Mouse (Mus musculus): ENCODE measurements at regions not wholly inside any gene's neighbourhood (a gene's known extent, or its start where the extent isn't known, plus 50 kb on each side); places are given as distances from the start of the nearest gene placed in this dataset.

DNA sequence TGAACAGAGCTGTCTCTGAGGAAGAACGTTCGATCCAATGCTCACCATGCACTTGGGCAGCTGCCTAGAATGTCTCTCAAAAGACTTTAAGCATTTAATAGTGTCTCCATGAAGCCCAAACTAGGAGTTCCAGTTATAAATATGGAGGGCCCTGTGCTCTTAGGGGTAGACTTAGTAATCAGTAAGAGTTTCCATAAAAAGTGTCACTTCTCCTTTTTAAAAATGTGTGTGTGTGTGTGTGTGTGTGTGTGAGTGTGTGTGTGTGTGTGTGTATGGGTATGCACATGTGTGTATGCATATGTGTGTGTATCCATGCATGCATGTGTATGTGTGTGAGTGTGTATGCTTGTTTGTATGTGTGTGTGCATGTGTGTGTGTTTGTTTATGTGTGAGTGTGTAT lies 255.6 kb upstream of the Runx1 start:
- DNase-seq (ENCODE audit: low read depth in 1 of 2, low spot score in 2 of 2) = no peak

DNA sequence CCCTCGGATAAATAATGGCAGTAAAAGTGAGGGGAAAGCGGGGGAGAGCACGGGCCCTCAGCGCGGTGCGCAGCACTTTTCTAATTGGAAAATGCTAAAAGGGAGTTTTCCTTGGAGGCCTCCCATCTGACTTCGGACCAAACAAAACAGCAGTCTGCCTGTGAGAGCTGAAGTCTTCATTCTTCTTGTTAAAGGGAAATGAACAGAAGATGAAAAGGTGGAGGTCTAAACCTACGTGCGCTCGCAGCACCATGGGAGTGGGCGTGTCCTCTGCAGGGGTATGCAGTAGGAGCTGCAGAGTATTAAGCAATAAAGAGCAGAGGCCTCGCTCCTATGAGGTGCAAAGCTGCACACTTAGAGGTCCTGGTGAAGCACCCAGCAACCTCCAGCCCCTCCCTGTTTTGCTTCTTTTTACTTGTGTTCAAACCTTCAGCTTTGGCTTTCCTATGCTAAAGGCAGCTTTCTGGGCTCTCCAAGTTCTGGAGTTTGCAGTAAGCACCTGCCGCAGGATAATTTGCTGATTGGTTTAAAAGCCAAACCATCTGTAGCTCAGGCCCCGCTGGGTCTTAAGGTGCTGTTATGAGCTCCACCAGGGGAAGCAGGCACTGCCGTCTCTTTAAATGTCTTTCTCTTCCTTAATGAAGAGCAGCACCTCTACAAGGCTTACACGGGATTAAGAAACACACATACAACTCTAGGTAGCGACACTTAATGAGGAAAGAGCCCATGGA lies 253.9 kb upstream of the Runx1 start:
- no peak for DNase-seq (ENCODE audit: low read depth in 1 of 2, low spot score in 2 of 2)

DNA sequence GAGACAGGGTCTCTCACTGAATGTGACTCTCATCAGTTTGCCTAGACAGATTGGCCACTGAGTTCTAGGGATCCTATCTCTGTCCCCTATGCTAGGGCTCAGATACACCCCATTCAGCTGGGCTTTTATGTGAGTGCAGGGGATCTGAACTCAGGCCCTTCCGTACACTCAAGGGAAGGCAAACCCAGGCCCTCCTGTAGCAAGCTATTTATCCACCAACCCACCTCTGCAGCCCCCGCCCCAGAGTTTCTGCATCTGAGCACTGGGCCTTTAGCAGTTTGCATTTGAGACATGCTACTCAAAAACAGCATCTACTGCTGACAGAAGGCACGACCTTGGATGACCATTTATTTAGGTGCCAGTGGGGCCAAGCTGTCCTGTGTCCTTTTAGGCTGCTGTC lies 253.0 kb upstream of the Runx1 start:
- no peak for DNase-seq (ENCODE audit: low read depth in 1 of 2, low spot score in 2 of 2)

DNA sequence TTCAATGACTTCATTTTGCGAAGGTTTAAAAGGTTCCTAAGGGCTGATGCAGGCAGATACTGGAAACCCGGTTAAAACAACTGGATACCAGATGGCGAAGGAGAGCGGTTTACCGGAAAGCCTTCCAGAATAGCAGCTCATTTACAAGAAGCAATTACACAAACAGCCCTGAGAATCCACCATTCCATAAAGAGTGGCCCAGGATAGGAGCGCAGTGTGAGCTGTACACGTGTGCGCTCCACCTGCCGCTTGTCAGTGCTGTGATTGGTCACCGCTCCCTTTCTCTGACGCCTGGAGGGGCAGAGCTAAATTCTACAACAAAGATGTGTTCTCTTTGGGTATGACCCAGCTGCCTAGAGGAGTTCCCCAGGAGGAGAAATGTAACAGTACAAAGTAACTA lies 249.5 kb upstream of the Runx1 start:
- DNase-seq (ENCODE audit: low read depth in 1 of 2, low spot score in 2 of 2) = no peak

DNA sequence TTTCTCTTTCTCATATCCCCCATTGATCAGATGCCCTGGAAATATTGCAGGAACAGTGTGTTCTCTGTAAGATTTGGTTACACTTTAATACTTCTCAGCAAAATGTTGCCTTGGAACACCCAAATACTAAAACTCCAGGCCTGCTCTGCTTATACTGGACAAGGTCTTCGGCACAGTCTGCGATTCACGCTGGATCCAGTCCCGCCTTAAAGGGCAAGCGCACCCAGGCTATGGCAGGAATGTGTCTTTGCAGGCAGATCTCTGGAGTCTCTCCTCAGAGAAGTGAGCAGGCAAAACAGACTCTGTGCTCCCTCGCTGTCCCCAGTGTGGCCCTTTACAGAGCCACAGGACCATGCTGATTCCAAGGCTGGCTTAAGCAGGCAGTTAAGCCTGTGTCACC lies 246.2 kb upstream of the Runx1 start:
- no peak for DNase-seq (ENCODE audit: low read depth in 1 of 2, low spot score in 2 of 2)

DNA sequence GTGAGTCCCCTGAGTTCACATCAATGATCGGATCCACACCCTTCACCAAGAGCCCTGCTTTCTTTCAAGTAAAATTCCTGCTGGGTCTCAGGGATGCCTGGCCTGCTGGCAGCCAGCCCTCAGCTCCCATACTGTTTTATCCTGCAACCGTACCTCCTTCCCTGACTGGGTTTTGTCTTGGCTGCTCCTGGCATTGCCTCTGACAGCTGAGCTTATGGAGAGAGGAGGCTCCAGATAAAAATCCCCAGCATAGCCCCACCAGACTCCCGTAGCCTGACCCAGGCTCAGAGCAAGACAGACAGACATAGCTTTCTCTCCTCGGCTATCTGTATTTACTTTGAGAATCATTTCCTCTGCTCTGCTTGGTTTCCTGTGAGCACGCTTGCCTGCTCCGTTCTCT lies 245.8 kb upstream of the Runx1 start:
- DNase-seq (ENCODE audit: low read depth in 1 of 2, low spot score in 2 of 2) = no peak

DNA sequence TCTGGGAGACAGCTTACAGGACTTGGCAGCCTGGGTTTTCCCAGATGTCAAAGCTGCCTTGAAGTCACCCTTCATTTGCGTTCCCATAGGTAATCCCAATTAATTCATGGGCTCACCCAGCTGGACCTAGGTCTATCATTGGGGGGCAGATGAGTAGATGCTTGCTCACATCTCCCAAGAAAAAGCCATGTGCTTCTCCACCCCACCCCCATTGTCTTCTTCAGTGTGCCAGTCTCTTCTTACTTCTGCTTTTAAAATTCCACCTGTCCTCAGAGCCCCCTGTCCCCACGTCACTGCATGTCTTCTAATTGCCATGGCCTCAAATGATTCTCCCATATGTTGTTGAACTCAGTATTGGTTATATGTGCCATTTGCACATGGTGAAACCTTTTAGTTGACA lies 240.9 kb upstream of the Runx1 start:
- no peak for DNase-seq (ENCODE audit: low read depth in 1 of 2, low spot score in 2 of 2)

DNA sequence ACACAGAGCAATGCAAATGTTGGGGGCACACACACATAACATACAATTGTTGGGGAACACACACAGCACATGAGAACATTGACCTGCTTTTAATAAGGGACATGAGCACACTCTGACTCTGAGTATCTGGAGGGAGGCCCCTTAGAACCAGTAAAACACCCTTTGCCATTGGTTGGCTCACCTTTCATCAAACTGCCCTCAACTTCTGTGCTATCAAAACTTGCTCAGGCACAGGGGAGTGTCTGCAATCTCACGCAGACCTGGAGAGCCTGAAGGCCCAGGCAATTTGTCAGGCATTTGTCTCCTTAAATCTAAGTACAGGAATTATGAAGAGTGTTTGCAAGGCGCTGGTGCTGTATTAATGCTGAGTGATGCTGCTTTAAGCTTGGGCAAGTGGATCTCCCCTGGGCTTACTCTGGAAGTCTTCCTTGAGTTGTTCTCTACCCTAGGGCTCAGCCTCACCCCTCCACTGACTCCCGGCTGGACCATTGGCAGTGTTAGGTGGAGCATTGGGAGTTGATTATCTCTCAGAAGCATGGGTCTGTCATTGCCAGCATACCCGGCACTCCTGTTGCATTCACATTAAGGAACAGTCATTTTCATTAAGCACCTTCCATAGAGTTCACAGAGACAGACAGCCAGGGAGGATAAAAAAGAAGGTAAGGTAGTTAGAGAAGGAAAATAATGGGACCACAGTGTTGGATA lies 235.7 kb upstream of the Runx1 start:
- no peak for DNase-seq (ENCODE audit: low read depth in 1 of 2, low spot score in 2 of 2)

DNA sequence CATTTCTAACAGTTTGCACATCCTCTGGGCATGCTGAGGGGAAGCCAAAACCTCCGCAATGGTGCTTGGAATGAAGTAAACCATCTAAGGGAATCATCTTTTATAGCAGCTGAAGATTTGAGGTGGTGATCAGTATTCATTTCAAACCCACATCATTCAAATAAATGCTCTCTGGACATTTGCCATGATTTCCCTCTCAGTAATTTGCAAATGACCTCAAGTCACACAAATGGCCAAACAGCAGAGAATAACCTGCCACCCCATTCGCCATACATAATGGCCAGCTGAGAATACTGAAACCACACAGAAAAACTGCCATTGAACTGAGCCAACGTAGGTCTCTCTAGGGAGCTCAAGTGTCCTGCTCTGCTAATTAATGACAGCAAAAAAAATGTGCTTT lies 230.3 kb upstream of the Runx1 start:
- no peak for DNase-seq (ENCODE audit: low read depth in 1 of 2, low spot score in 2 of 2)

DNA sequence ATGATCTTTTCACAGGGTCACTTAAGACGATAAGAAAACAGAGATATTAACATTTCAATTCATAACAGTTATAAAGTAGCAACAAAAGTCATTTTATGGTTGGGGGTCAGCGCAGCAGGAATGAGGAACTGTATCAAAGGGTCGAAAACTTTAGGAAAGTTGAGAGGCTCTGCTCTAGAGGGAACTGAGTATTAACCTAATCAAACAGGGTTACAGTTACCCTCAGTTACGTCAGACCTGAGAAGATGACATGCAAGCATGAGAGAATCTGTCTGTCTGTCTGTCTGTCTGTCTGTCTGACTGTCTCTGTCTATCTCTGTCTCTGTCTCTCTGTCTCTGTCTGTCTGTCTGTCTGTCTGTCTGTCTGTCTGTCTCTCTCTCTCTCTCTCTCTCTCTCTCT lies 229.6 kb upstream of the Runx1 start:
- DNase-seq (ENCODE audit: low read depth in 1 of 2, low spot score in 2 of 2) = no peak

DNA sequence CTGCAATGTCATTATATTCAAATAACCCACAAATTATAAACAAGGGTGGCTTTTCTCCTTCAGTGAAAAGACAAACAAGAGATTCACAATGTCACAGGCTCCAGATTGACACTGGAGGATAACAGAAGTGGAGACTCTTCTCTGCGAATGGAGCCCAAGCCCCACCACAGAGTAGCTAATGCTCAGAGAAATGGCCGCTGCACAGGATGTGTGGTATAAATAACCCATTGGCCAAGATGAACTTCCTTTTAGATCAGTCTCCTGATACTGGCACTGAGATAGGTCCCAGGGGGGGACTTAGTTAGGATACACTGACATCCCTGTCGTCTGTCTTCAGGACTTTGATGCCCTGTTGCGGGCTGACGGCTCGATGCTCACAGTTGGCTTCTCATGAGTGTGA lies 225.3 kb upstream of the Runx1 start:
- no peak for DNase-seq (ENCODE audit: low read depth in 1 of 2, low spot score in 2 of 2)

DNA sequence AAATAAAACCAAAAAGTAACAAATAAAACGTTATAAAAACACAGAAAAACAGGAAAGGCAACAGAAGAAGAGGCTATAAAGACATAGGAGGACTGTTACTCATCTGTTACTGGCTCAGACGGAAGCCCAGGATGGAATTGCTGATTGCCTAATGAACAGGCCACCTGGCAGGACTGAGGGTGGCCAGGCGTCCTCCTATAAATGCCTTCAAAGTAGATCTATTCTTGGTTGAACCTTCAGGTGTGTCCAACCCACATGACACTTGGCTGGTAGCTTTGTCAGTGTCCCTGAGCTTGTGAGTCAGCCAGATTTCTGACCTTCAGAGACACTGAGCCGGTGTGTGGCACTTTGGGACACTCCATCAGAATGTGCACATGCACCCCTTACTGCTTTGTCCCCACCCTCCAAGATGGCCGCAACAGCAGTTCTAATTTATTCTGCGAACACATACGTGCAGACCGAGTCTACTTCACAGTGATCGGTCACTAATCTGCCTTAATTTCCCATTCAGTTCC lies 222.5 kb upstream of the Runx1 start:
- no peak for DNase-seq (ENCODE audit: low read depth in 1 of 2, low spot score in 2 of 2)

DNA sequence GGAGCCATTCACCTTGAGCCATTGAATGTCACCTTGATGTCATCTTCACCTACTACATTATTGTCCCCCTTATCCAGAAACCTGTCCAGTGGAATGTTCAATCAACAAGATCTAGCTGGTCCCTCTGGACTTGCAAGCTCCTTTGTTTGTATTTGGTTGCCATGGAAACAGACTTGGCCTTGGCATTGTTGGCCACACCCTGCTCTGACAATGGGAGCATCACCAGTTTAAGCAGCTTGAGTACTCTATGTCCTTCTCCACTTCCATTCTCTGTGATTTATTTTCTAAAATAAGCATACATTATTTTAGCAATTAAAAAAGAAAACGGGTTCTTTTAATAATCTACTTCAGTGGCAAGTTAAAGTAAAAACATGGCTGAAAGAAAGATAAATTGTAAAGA lies 221.6 kb upstream of the Runx1 start:
- no peak for DNase-seq (ENCODE audit: low read depth in 1 of 2, low spot score in 2 of 2)

DNA sequence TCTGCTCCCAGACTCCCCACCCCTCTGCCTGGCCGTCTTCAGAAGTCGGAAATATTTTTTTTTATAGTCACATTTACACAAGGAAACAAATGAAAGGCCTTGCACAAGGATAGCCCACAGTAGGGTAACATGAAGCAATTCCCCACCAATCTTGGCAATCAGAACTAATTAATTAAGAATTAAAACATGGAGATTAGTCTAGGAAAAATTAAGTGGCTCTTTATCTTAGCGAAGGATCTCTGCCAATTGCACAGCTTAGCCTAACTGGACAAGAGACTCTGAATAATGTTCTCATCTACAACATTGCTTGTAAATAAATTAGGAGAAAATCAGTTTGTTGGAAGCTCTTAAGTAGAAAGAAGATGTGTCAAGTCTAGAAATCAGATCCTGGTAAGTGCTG lies 220.3 kb upstream of the Runx1 start:
- DNase-seq (ENCODE audit: low read depth in 1 of 2, low spot score in 2 of 2) = no peak

DNA sequence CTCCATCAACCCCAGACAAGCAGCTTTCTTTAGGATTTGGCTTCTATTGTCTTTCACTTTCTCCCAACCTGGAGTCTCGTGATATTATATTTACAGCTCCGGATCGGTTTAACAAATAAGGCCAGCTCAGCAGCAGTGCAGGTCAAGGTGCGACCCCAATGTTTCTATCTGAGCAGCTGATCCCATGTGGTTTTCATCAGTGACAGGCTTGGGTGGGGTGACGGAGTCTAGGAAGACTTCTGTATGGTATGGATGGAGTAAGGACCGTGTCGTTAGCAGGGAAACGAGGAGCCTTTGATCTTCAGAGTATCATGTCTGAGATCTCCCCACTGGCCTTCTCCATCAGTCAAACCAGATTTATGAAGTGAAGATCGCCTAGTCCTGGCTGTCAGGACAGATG lies 217.4 kb upstream of the Runx1 start:
- DNase-seq (ENCODE audit: low read depth in 1 of 2, low spot score in 2 of 2) = no peak

DNA sequence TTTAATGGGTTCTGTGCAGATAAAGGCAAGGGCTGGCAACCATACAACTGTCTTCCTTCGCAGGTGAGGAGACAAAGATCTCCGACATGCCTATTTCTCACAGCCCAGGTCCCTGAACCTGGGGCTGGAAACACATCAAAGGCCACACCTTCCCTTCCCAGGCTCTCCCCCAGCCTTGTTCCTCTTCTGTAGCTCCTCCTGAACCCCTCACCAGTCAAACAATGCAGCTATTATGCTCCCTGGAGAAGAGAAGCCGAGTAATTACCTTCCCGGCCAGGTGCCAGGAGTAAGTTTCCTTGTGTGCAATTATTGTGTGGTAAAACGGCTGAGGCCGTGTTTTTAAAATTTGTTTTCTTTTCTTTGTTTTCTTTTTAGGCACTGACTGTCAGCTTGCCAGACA lies 217.0 kb upstream of the Runx1 start:
- no peak for DNase-seq (ENCODE audit: low read depth in 1 of 2, low spot score in 2 of 2)

DNA sequence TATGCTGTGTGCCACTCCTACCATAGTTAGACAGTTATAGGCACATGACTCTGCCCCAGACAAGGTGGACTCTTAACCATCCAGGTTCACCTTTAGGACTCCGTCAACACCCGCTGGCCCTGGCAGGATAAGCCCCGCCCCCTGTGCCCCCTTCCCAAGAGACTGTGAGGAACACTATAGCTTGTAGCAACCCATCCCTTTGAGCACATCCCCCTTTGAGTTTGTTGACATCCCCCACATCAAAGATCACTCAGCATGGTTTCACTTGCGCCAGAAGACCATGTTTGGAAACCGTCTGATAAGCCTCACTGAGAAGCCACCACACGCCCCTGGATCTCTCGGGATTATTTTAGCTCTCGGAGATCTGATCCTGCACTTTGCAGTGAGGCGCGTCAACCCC lies 216.5 kb upstream of the Runx1 start:
- no peak for DNase-seq (ENCODE audit: low read depth in 1 of 2, low spot score in 2 of 2)

DNA sequence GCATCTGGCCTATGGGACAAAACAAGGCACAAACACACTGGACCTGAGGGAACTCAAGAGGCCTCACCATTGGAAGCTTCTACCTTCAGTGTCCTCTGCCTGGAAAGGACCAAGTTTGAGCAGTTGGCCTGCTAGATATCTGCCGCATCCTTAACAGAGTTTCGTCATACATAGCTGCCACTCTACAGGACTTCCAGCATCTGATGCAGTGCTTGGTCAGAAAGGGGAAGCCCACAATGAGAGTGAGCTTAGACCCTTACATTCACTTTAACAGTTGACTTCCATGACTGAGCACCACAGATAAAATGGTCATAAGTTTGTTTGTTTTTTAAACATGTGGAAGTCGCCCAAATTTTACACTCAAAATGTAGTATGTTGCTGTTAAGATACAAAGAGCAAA lies 215.9 kb upstream of the Runx1 start:
- no peak for DNase-seq (ENCODE audit: low read depth in 1 of 2, low spot score in 2 of 2)

DNA sequence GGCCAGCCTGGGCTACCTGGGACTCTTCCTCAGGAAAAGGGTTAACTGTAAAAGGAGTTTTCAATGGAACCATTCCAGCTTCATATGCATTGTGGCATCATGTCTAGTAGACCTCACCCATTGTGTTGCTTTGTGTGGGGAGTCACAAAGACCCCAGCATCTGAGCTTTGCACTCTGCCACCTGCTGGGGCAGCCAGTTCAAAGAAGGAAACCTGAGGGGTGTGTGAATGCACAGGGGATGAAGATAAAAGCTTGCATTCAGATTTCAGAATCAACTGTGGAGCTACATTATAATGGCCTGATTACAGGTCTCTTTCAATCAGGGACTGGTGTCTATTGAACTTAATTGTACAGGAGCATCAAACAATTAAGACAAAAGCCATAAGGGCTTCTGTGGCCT lies 215.4 kb upstream of the Runx1 start:
- DNase-seq (ENCODE audit: low read depth in 1 of 2, low spot score in 2 of 2) = no peak

DNA sequence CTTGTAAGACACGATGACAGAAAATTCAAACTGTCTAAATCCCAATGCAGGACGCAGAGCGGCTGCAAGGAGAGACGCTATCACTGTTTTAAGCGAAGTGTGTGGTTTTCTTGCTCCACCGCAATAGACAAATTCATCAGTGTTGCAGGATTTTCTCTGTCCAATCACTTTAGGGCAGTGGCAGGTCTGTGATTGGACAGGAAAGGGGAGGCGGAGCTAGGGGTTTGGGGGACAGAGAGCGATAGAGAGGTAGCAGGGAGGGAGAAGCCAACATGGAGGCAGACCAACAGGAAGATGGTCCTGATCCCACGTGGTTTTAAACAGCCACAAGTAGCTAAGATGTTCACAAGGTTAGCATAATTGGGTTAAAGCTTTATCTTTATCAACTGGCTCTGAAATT lies 209.7 kb upstream of the Runx1 start:
- DNase-seq (ENCODE audit: low read depth in 1 of 2, low spot score in 2 of 2) = no peak

DNA sequence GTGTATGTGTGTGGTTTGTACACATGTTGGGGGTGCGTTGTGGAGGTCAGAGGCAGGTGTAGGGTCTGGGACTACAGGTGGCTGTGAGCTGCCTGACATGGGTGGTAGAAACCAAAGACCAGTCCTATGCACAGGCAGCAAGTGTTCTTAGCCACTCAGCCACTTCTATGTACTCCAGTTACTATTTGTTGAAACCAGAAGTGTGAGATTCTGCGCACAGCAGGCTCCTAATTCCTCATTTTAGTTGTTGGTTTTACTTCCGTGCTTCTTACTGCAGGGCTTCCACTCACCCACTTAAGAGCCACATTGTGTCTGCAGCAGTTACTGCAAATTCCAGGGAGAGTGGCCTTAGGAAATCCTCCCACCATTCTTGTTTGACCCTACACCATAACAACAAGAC lies 208.0 kb upstream of the Runx1 start:
- DNase-seq (ENCODE audit: low read depth in 1 of 2, low spot score in 2 of 2) = peak; percentile 5 to 29

DNA sequence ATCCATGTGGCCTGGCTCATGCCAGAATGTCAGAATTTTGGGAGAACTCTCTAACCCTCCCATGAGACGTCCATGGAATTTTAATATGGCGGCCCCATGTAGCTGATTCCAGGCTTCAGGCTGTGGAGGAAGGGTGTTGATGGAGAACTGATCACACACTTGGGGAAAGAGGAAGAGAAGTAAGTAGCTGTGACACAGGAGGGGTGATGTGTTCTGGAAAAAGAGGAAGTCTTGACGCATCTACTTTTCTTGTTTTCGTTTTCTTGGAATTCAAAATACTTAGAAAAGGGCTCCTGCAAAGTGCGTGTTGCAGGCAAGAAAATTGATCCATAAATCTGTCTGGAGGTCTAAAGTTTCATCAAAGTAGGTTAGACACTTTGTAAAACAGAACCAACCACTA lies 205.7 kb upstream of the Runx1 start:
- peak; percentile 40 for DNase-seq (ENCODE audit: low read depth in 1 of 2, low spot score in 2 of 2)

DNA sequence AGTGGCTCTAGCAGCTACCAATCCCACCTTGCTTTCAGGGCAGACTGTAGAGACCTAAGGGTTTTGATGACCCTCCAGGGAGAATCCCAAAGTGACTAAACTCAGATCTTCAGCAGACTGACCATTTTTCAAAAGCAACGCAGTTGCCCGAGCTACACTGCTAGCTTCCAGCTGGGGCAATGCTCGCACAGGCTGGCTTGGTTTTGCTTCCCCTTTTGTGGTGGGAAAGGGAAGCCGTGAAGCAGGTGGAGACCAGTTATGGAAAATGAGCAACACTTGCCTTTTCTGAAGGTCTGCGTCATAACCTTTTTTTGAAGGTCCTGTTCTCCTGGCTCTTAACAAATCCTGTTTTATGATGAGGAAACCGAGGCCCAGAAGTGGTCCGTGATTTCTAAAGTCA lies 202.7 kb upstream of the Runx1 start:
- DNase-seq (ENCODE audit: low read depth in 1 of 2, low spot score in 2 of 2) = peak; percentile 70 to 72

All from monocyte, adult 2 months (primary cell).